Mouse (Mus musculus): ENCODE data around the gene E4f1.

Gene E4f1

DNA sequence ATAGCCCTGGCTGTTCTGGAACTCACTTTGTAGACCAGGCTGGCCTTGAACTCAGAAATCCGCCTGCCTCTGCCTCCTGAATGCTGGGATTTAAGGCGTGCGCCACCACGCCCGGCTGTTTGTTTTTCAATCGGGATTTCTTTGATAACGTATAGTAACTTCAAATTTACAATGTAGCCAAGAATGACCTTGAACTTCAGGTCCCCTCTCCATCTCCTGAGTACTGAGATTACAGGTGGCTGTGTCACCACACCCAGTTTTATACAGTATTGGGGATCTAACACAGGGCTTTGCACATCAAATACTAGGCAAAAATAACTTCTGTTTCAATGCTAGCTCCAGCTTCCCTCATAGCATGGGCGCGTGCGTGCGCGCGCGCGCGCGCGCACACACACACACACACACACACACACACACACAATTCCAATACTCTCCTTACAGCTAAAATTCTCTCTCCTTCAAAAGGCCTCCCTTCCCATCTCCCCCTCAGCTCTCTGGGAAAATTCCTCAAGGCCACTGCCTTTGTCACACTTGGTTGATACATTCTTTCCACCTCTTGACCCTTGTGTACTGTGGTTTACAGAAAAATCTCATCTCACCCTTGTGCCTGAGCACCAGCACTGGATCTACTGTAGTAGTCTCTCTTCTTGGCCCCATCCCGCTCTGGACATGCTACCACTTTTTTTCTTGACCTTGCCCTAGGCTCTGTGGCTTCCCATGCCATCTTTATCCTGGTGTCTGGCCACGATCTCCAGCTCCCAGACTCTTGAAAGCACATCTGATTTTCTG, 11.1 kb upstream of the E4f1 start:
- DNase-seq (ENCODE audit: low read depth, low spot score) = no peak

DNA sequence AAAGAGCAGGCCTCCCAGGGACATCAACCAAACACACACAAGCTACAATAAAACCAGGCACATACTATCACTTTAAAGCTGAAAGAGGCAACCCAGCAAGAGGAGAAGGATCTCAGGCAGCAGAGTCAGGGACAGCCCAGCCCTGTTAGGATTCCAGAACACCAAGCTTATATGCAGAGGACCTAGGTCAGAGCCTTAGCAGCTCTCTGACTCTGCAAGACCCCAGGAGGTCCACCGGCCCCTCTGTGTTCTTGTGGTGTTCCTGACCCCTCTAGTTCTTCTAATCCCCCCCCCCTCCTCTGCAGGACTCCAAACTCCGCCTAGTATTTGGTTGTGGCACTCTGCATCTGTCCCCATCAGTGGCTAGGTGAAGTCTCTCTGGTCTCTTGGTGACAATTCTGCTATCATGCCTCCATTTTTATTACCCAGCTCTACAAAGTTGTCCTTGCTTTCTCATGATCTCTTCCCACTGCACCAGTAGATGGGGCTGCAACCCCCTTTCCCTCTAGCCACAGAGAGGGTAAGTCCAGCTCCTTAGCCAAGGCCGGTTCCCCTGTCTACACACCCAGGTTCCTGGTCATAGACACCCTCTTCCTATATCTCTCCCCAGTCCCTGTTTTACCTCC, 10.2 kb upstream of the E4f1 start:
- DNase-seq (ENCODE audit: low read depth, low spot score) = no peak

DNA sequence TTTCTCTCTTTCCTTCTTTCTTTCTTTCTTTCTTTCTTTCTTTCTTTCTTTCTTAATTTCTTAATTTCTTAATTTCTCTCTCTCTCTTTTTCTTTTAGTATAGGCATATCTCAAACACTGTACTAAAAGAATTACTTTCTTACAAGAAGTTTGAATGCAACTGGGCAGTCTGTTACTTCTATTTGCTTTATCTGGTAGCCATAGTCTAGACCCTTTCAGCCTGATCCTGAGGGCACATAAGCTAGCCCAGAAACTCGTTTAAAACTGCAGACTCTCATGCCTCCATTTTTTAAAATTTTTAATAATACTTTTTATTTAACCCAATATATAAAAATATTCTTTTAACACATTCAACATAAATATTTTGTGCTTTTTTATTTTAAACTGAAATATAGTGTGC, 9.3 kb upstream of the E4f1 start:
- DNase-seq (ENCODE audit: low read depth, low spot score) = no peak

DNA sequence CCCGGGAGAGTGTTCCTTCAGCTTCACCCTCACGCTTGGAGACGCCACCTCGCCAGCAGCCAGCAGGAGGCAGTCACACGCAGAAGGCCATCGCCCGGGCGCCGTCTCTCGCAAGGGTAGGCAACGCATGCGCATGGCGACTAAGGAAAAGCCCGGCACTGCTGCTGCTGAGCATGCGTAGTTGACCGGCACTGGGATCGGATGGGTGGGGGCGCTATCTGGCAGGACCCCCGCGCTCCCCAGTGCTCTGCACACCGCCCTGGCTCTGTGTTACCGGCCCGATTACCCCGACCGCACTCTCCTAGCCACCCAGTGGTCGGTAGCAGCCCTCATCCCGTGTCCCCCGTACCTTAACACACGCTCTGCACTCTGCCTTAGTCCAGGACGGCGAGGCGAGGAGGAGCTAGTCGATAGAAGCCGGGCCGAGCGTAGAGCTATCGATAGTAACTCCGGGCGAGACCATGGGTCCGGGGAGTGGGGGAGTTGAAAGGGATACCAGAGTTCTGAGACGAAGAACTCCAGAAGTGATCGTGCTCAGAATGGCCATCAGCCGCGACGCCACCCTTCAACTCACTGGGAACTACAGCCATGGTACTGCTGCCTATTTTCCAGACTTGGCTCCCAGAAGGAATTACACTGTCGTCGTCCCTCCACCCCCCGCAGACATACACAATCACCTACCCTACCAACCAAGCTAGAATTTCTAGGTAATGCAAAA, 8.7 kb upstream of the E4f1 start, which contains the start of gene Mlst8:
Mlst8 (minus strand) TSS at position 416 of the 718 bp plus-strand sequence.
- peak; percentile 98 for DNase-seq (ENCODE audit: low read depth, low spot score)

DNA sequence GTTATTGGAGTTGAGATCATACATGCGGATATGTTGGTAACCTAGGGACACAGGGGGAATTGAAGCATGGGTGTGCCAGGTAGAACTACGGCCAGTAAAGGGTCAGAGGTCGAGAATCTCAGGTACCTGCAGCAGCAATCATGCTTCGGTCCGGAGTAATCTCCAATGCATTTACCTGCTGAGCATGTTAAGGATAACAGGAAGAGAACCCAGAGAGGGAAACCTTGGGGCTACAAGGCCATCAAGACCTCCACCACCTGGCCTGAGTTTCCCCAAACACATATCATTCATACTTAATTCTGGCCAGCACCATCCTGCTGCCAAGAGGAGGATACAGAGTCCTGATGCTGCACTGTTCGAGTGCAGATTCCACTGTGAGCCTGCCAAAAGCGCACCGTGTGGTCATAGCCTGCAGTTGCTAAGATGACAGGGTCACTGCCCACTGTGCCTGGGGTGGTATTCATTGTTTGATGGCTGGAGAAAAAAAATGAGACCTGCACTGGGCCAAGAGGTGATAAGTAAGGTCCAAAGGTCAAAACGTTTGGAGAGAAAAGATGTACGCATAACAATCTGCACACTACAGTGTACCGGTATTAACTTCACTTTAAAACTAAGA, 8.0 kb upstream of the E4f1 start:
- peak; percentile 23 for DNase-seq (ENCODE audit: low read depth, low spot score)

DNA sequence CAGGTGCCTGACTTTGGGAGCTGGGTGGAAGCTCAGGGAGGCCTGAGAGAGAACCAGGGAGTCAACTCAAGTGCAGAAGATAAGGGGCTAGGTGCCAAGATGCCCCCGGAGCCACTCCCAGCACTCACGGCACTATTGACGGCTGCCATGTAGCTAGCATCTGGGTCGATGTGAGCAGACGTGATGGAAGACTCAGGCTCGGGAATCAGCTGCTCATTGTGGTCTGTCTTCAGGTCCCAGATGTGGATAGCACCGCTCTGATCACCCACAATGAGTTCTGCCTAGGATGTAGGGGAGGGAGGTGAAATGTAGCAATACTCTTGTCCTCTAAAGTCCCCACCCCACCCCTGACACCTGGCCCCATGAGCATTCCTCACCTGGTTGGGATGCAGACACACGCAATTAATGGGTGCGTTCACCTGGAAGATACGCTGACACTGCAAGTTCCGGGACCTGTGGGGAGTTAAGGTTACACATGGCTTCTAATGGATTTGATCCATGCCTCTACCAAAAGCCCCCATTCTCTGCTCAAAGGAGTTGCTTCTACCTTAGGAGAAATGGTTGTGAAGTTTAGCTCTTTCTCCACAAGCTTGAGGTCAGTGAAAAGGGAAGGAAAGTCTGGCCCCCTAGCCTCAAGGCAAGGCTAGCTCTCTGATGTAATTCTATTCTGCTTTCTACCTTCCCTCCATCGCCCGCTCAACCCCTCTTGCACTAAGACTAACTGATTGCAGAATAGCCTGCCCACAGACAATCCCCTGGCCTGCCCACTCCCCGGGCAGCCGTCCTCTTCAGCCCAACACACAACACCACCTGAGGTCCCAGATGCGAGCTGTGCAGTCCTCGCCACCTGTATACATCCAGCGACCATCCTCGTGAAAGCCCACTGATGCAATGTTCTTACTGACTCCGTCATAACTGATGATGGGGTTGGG, 7.2 kb upstream of the E4f1 start:
- no peak for DNase-seq (ENCODE audit: low read depth, low spot score)

DNA sequence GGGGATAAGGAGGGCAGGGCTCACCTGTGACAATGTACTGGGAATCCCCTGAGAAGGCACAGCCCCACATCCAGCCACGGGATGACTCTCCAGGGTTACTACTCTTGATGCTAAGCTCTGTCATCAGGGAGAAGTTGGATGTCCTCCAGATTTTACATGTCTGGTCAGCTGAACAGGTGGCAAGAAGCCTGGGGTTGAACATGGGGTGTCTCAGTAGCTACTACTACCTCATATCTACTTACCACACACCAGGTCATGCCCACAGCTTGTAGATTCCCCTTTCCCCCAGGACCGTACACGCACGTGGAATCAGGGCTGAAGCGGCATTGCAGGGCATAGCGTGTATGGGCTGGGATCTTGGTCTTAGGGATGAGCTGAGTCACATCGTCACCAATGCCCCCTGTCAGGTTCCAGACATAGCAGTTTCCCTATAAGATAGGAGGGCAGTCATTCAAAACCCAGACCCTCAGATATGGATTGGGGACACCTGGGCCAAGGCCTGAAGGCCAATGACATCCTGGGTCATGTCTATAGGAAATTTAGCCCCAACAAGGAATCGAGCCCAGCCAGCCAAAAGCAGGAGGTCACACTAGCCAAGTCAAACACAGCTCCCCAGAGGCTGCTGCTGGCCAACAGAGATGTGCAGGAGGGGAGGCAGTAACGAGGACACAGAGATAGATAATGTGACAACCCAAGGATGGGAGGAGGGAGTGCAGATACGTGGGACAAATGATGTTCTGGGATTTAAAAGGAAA, 6.1 kb upstream of the E4f1 start:
- no peak for DNase-seq (ENCODE audit: low read depth, low spot score)

DNA sequence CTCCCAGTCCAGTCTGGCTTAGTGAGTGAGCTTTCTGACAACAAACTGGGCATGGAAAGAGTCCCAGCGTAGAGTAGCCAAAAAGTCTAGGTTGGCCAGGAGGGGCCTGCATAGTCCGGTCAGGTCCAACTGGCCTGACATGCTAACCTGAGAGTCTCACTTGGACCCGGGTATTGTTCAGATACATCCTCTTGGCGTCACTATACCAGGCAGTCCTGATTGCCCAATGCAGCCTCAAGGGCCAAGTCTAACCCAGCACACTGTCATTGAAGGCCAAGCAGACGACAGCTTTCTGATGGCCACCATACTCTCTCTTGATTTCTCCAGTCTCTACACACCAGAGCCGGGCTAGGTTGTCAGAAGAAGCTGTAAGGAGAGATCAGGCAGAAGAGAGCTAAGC, 5.5 kb upstream of the E4f1 start:
- DNase-seq (ENCODE audit: low read depth, low spot score) = no peak

DNA sequence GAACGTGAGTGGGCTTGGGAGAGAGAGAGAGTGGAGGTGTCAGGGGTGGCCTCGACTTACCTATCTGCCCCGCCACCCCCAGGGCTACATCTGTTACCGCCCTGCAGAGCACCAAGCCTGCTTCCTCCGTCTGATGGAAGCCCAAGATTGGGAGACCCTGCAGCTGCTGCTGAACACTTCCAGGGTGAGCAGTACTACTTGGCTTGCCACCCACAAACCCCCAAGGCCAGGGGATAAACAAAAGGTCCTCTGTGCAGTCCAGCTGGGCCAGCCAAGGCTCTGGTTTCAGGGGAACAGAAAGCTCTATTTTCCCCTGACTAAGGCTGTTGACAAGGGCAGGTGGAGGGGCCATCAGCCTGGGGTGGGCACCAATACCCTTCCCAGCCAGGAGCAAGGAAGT, 4.4 kb upstream of the E4f1 start:
- no peak for DNase-seq (ENCODE audit: low read depth, low spot score)

DNA sequence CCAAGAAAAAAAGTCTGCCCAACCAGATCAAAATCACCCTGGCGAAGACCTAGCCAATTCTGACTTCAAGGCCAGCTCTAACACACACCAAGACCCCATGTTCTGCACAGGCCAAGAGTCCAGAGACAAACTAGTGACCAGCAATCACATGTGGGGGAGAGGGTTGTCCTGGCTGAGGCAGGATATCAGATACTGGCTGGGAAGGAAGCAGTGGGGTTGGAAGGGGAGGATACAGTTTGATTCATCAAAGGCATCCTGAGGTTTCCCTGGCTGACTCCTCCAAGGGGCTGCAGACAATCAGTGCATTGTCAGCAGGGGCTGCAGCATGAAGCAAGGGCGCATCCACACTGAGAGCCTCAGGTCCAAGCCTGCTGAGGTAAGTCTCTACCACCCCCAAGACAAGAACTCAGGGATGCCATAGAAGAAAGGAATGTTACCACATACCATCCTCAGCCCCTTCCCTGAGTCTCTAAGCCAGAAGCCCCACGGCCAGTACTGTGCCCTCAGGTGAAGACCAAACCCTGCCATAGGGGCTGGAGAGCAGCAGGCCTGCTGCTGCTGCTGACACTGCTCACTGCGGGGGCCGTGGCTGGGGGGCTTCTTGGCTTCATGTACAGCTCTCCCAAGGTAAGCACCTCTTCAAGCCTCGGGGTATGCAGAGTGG, 3.6 kb upstream of the E4f1 start, which contains the start of gene Bricd5:
Bricd5 (plus strand) TSS at position 273 of the 664 bp plus-strand sequence.
- DNase-seq (ENCODE audit: low read depth, low spot score) = no peak

DNA sequence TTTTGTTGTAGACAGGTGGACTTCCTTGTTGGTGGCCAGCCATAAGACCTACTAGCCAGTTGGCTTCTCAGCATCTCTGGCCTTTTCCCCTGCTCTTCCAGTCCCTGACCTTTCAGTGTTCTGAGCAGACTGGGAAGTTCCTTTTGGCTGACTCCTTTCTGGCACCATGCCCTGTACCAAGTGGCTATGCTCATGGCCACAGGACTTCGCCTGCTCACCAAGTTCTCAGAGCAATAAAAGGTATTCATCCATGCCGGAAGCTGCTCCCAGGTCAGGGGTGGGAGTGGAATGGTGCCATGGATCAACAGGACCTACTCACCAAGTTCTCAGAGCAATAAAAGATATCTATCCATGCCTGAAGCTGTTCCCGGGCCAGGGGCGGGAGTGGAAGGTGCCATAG, 2.4 kb upstream of the E4f1 start:
- DNase-seq (ENCODE audit: low read depth, low spot score) = no peak

DNA sequence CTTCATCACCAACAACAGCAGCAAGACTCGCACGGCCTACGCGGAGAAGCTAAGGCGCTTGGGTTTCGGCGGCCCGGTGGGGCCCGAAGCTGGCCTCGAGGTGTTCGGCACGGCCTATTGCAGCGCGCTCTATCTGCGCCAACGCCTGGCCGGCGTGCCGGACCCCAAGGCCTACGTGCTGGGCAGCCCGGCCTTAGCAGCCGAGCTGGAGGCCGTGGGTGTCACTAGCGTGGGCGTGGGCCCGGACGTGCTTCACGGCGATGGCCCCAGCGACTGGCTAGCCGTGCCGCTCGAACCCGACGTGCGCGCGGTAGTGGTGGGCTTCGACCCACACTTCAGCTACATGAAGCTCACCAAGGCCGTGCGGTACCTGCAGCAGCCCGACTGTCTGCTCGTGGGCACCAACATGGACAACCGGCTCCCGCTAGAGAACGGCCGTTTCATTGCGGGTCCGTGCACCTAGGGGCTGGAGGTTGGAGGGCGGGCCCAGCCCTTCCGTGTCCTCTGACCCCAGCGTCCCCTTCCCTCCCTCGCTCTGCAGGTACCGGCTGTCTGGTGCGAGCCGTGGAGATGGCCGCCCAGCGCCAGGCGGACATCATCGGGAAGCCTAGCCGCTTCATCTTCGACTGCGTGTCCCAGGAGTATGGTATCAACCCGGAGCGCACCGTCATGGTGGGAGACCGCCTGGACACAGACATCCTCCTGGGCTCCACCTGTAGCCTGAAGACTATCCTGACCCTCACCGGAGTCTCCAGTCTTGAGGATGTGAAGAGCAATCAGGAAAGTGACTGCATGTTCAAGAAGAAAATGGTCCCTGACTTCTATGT, 801 bp upstream of the E4f1 start:
- DNase-seq (ENCODE audit: low read depth, low spot score) = no peak

DNA sequence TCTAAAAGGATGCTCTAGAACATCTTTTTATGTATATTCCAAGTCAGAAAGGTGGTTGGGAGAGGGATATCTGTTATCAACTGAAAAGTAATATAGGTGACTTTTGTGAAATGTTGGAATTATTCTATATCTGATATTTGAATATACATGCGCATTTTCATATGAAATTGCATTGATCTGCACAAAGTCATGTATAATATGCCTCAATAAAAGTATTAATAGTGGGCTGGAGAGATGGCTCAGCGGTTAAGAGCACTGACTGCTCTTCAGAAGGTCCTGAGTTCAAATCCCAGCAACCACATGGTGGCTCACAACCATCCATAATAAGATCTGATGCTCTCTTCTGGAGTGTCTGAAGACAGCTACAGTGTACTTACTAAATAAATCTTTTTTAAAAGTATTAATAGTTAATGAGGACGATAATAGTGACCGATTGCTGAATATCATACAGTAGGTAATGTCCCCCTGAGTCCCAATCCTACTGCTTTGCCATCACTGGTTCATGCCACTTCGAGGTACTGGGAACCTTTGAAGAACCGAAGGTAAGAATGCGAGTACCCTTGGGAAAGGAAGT, 690 bp downstream of the E4f1 start:
- no peak for DNase-seq (ENCODE audit: low read depth, low spot score)

DNA sequence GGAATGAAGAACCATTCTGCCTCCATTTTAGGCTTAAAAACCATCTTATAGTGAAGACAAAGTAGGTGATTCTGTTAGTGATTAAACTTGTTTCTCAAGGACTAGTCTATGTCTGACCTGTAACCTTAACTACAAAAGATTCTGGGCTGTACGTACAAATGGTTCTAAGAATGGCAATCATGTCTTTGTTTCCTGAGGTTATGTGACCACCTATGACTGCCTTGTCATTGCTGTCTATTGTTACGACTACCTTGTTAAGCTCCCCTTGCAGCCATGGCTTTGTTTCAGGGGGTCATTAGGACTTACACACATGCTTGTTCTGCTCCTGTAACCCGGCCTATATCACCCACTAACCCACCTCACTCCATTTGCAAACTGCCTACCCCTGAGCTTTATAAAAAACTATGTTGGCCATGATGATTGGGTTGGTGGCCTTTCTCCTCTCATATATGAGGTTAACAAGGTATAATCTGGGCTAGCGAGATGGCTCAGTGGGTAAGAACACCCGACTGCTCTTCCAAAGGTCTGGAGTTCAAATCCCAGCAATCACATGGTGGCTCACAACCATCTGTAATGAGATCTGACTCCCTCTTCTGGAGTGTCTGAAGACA, 1.4 kb downstream of the E4f1 start:
- DNase-seq (ENCODE audit: low read depth, low spot score) = no peak

DNA sequence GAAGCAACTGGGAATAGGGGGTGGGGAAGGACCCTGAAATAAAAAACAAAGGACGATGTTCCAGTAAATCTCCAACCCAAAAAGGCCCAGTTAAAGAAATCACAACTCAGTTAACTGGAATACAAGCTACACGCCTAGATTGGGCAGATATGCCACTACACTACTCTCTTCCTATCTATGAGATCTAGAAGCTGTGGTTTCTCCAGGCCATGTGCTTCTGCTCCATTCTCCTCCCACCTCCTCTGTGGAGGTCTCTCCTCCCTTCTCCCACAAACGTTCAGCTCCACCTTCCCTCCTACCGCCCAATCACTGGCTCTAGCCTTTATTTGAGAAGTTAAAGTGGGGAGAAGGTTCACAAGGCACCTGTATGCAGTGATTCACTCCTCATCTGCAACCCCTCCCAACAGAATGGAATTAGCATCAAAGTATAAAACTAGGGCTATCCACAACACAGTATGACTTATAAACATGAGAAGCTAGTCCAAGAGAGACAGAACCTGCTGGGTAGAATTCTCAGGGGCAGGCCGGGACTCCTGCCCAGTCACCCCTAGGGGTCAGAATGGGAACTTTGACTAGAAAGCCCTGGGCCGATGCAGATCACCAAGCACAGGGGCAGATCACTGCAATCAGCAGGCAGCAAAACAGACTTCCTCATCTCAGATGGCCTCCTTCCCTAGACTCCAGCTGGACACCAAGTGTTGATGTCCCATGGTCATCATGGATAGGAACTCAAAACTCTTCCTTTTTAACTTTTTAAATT, 6.6 kb downstream of the E4f1 start:
- peak; percentile 26 for DNase-seq (ENCODE audit: low read depth, low spot score)

DNA sequence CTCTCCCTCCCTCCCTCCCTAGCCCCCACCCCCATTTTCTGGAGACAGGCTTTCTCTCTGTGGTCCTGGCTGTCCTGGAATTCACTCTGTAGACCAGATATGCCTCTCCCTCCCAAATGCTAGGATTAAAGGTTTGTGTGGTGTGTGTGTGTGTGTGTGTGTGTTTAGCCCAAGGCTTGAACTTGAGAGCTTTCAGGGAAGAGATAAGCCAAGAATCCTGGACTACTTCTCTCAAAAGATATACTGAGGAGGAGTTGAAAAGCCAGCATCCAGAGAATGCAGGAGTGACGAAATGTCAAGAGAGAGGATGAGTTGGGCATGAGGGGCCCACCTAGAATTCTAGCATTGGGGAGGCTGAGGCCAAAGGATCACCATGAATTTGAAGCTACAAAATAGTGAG, 7.2 kb downstream of the E4f1 start:
- DNase-seq (ENCODE audit: low read depth, low spot score) = no peak

DNA sequence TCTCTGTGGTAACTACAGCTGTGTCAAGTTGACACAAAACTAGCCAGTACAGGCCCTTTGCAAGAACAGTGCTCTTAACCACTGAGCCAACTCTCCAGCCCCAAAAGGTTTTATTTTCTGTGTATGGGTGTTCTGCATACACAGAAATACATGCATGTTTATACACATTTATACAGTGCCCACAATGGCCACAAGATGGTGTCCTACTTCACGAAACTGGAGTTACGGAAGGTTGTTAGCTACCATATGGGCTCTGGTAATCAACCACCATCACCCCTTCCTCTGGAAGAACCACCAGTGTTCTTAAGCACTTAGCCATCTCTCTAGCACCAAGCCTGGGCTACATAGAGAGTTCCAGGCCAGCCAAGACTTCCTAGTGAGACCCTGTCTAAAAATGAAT, 8.5 kb downstream of the E4f1 start:
- DNase-seq (ENCODE audit: low read depth, low spot score) = peak; percentile 73
